In the genomic region with DNA sequence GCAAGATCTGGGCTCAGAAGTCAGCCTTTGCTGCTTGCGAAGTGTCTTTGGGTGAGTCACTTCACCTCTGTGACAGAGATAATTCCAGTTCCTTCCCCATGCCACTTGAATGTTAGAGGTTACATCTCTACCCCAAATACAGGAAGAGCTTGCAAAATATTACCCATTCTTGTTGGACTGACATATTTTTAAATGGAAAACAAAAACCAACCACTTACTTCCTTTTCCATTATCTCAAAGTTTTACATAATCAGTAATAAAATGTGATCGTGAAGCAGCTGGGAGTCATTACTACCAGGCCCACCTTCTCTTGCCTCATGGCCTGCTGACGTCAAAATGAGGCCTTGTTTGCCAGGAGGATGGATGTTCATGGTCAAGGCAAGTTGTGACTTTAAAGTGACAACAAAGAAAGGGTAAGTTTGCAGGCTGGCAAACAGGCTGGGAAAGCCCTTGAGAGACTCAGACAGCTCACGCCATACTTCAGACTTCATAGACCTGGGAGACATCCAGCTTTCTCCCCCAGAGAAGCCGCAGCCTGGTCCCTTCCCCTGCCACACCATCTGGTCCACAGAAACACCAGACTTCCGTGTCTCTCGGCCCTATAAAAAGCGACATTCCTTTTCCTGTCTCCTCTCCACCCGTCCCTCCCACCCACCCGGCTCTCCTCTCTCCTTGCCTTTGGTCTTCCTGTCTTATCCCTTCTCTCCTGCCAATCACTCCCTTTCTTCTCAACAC, we compare ENCODE assay signal across 8 mouse cellular contexts. TPM values are rescaled to one million over a fixed set of nuclear protein-coding genes. Genes with fewer than 3 reads are reported as not detected.
DNase-seq lines count a peak whose midpoint lies in the region; ATAC-seq and TF ChIP-seq lines count a peak whose summit lies in the region.

No protein-coding gene starts in this region.

- no peak for TF ChIP-seq CTCF in kidney, adult 2 months (conservative IDR thresholded peaks at IDR 0.05; ENCODE audit: insufficient read depth, insufficient read length, low read depth, low read length)

- no peak for ATAC-seq in heart, embryonic 11.5 days (replicated peaks; ENCODE audit: insufficient number of reproducible peaks, low FRiP score, low TSS enrichment)

- H3K4me2 ChIP-seq in heart, embryonic 11.5 days = peak overlapping the region; percentile 37

- DNase-seq in kidney, adult 2 months = peak; percentile 11
- no peak for DNase-seq in kidney, adult 11 months
- DNase-seq in embryonic facial prominence, embryonic 10.5 days (ENCODE audit: low spot score) = no peak
- DNase-seq in kidney, postnatal 4 days = peak; percentile 28 to 42
- DNase-seq in lung, adult 18-20 months = peak; percentile 38 to 45
- DNase-seq in right cerebral cortex, adult 18-20 months = peak; percentile 80
- DNase-seq in spleen, postnatal 36 days (ENCODE audit: low spot score in 2 of 2) = no peak

- H3K9me3 ChIP-seq in embryonic facial prominence, embryonic 10.5 days = no peaks in the 10 kb centered on the region
- no peaks in the 10 kb centered on the region for H3K9me3 ChIP-seq in heart, embryonic 11.5 days (replicated peaks; ENCODE audit: control insufficient read depth, low read length)

- H3K36me3 ChIP-seq in kidney, adult 2 months (ENCODE audit: control insufficient read depth, insufficient read depth, low read length) = no peaks in the 10 kb centered on the region
- H3K36me3 ChIP-seq in embryonic facial prominence, embryonic 10.5 days (replicated peaks) = no peaks in the 10 kb centered on the region
- H3K36me3 ChIP-seq in heart, embryonic 11.5 days (ENCODE audit: control insufficient read depth, insufficient read depth, low read length) = no peaks in the 10 kb centered on the region

- TF ChIP-seq POLR2A in kidney, adult 2 months (IDR thresholded peaks at IDR 0.05; ENCODE audit: low read depth, low read length) = no peak

- 33% methylated on average over 10 of the region's 10 CpGs for WGBS in kidney, adult 2 months
- 47% methylated on average over 10 of the region's 10 CpGs for WGBS in embryonic facial prominence, embryonic 10.5 days
- 39% methylated on average over 10 of the region's 10 CpGs for WGBS in heart, embryonic 11.5 days (ENCODE audit: insufficient replicate concordance)

- no peak overlapping the region for H3K27ac ChIP-seq in kidney, adult 2 months (ENCODE audit: insufficient read depth, low read depth, low read length)
- H3K27ac ChIP-seq in embryonic facial prominence, embryonic 10.5 days (replicated peaks) = peak overlapping the region; percentile 51; the same call in 1 of the 2 replicates
- no peak overlapping the region; the same call in 1 of the 2 replicates for H3K27ac ChIP-seq in heart, embryonic 11.5 days (ENCODE audit: low read depth, low read length)

- H3K27me3 ChIP-seq in kidney, adult 2 months (replicated peaks; ENCODE audit: control insufficient read depth, insufficient read depth, low read length) = no peaks in the 10 kb centered on the region
- peaks cover 8% of the 10 kb centered on the region; the same call in 1 of the 2 replicates for H3K27me3 ChIP-seq in embryonic facial prominence, embryonic 10.5 days (replicated peaks; ENCODE audit: low read depth, poor library complexity, severe bottlenecking)
- H3K27me3 ChIP-seq in heart, embryonic 11.5 days (ENCODE audit: control insufficient read depth, insufficient read depth, low read length) = peaks cover 2% of the 10 kb centered on the region; the same call in 1 of the 2 replicates

- no peaks in the 10 kb centered on the region for H3K4me1 ChIP-seq in kidney, adult 2 months (ENCODE audit: control insufficient read depth, insufficient read depth, low read length)
- H3K4me1 ChIP-seq in embryonic facial prominence, embryonic 10.5 days = 0 out of 2 replicates have a peak, but pooled peaks cover 5% of the 10 kb centered on the region
- H3K4me1 ChIP-seq in heart, embryonic 11.5 days (ENCODE audit: control insufficient read depth, insufficient read depth, low read length) = peaks cover 2% of the 10 kb centered on the region; the same call in 1 of the 2 replicates

- H3K9ac ChIP-seq in heart, embryonic 11.5 days (ENCODE audit: low read depth, low read length) = no peak overlapping the region

- peak overlapping the region; percentile 2; the same call in 1 of the 2 replicates for H3K4me3 ChIP-seq in kidney, adult 2 months (ENCODE audit: insufficient read depth, low read depth, low read length)
- peak overlapping the region; percentile 26; the same call in 1 of the 2 replicates for H3K4me3 ChIP-seq in embryonic facial prominence, embryonic 10.5 days
- H3K4me3 ChIP-seq in heart, embryonic 11.5 days (ENCODE audit: low read depth, low read length) = peak overlapping the region; percentile 15

RNA-seq across cellular contexts. Expression of a gene that starts 27.2 kb away (rescaled TPM):
- polyA plus RNA-seq in kidney, adult 2 months (2012; rRNA removed) = 45.1 and 48.6 TPM in 2 replicates
- polyA plus RNA-seq in embryonic facial prominence, embryonic 10.5 days (2016; fragmentation: Nextera tagmentation; extraction: Ambion mirVana) = 20.8 and 22.9 TPM in 2 replicates
- 27.1 and 32.7 TPM in 2 replicates for polyA plus RNA-seq in heart, embryonic 11.5 days (2014; fragmentation: Nextera tagmentation; extraction: Ambion mirVana)

Comparison
In these comparisons a context has a peak if more than half of its experiments do, and no peak if none do; other contexts are left out.
1. DNase-seq: peak in kidney, adult 2 months (single experiment), kidney, postnatal 4 days (2 of 2), lung, adult 18-20 months (2 of 2) and right cerebral cortex, adult 18-20 months (single experiment); none in kidney, adult 11 months (single experiment), embryonic facial prominence, embryonic 10.5 days (single experiment) and spleen, postnatal 36 days (0 of 2).
2. Peak in every context shown above with its lines, with median percentiles within 50 percentile points of each other: H3K4me3 ChIP-seq.